Mouse (Mus musculus): Measurements from ENCODE around the gene Rnf208.
"Not testable (repeated sequence)": the region's sequence is repeated elsewhere in the genome, so short reads cannot be mapped to it uniquely, and the experiment has no call there.

The Rnf208 gene

GRCm38 (mm10) chr2:25246183-25247072 lies 4.4 kb downstream of the Rnf208 start, which contains the start of gene AL732309.1:
TSS of gene AL732309.1 (minus strand) at chr2:25246863.
- DNase-seq = peak; percentile 69

GRCm38 (mm10) chr2:25252331-25252730 lies 10.3 kb downstream of the Rnf208 start:
- no peak for DNase-seq

DNA sequence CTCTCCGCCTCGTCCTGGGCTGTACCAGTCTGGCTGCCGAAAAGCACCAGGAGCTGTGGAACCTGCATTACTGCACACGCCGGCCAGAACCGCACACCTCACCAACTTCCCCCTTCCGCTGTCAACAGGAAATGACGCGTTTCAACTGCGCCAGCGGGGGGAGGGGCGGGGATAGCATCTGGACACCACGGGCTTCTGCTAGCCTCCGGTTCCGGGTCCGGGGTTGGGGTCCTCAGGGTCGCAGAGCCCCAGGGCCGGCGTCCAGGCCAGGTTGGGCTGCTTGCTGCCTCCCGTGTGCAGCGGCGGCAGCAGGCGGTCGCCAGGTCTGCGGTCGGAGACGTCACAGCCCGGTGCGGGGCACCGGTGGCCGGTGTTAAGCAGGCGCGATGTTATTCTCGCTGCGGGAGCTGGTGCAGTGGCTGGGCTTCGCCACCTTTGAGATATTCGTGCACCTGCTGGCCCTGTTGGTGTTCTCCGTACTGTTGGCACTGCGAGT lies 13.3 kb downstream of the Rnf208 start, which contains the start of gene Tmem203:
Gene Tmem203 (plus strand): TSS at position 156 of the 496 bp plus-strand sequence.
- DNase-seq = peak; percentile 81

- DNase-seq = not testable (repeated sequence)
Measured at GRCm38 (mm10) chr2:25256443-25257109, 14.5 kb downstream of the Rnf208 start.

DNA sequence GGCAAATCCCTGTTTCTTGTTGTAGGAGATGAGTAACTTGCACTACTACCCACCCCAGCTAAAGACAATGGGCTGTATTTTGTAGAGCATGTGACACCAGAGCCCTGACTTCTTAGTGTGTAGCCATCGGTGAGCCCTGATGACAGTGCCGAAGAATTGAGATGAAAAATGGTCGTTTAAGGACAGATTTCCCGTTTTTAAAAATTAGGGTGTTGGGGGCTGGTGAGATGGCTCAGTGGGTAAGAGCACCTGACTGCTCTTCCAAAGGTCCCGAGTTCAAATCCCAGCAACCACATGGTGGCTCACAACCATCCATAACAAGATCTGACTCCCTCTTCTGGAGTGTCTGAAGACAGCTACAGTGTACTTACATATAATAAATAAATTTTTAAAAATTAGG lies 15.2 kb downstream of the Rnf208 start:
- not testable (repeated sequence) for DNase-seq

- DNase-seq = no peak
Measured at GRCm38 (mm10) chr2:25258887-25259286, 16.8 kb downstream of the Rnf208 start.

- DNase-seq = no peak
Measured at GRCm38 (mm10) chr2:25261870-25262269, 19.8 kb downstream of the Rnf208 start.

- DNase-seq = peak; percentile 99
Measured at GRCm38 (mm10) chr2:25262291-25262767, 20.3 kb downstream of the Rnf208 start, which contains the start of gene Tprn. TSS of gene Tprn (plus strand) at chr2:25262618.

- peak; percentile 84 for DNase-seq
Measured at GRCm38 (mm10) chr2:25262795-25263622, 21.0 kb downstream of the Rnf208 start.

DNA sequence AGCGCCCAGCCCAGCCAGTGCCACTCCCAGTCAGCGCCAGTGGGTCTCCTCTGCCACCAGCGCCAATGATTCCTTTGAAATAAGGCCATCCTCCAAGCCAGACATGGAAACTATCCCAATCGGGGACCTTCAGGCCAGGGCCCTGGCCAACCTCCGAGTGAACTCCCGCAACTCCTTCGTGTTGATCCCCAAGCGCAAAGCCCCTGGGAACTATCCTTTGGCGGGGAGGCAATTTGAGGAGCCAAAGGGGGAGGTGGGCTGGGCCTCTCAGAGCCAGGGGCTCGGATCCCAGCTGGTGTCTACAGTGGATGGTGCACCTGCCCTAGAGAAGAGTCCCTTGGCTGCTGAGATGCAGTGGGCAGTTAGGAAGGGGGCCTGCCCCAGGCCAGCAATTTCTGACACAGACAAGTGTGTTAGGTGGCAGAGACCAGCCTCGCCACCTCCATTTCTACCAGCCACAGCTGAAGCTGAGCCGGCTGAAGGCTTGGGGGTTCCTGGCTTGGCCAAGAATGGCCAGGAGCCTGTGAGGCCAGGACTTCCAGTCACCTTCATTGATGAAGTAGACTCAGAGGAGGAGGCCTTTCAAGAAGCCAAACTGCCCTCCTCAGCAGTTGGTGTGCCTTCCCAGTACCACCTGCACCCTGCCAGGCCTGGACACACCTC lies 21.7 kb downstream of the Rnf208 start:
- peak; percentile 73 for DNase-seq

- DNase-seq = peak; percentile 66
Measured at GRCm38 (mm10) chr2:25264286-25264660, 22.2 kb downstream of the Rnf208 start.

GRCm38 (mm10) chr2:25264851-25265250 lies 22.8 kb downstream of the Rnf208 start:
- DNase-seq = peak; percentile 95

- peak; percentile 99 for DNase-seq
Measured at GRCm38 (mm10) chr2:25265897-25266656, 24.0 kb downstream of the Rnf208 start.

GRCm38 (mm10) chr2:25266720-25267119 lies 24.7 kb downstream of the Rnf208 start:
- DNase-seq = peak; percentile 86

DNA sequence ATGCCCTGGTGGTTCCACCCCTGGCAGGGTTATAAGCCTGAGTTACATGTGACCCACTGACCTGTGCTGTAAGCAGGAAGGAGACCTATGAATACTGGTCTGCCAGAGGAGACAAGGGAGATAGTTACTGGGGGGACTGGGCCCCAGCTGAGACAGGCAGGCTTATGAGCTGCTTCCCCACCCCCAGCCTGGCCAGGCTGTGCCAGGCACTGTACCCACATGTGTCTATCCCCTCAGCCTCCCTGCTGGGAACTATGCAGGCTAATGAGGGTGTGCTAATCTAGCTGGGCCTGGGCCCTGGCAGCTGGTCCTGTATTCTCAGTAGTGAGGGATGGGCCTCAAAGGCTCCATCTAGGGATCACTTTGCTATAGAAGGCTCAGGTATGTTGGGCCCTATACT lies 25.2 kb downstream of the Rnf208 start:
- DNase-seq = peak; percentile 69

GRCm38 (mm10) chr2:25267746-25268309 lies 25.8 kb downstream of the Rnf208 start:
- peak; percentile 68 for DNase-seq

DNA sequence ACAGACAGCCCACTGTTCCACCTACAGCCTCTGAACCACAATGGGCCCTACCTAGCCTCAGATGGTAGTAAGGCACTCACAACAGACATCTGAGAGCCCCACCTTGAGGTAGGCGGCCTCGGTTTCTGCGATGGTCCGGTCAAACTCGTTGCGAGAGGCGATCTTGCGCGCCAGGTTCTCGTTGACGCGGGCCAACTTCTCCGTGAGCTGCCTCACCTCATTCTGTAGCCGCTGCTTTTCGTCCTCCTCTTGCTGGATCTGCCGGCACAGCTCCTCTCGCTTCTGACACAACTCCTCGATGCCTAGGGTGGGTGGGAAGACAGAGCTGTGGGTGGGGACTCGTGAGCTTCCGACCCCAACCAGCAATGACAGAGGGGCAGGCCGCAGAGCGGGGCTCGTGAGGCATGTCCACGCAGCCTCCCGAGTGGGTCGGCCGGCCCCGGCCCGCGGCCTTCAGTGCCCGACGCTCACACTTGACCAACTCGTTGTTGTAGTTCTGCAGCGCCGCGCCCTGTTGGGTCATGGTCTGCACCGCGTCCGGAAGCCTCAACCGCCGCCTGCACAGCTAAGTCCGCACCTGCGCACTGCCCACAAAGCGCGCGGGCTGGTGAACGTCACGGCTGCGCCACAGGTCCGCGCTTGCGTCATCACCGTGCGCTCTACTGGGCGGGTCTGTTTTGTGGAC lies 29.9 kb downstream of the Rnf208 start, which contains the start of the genes Ssna1 and Anapc2:
Gene Ssna1 (minus strand): TSS at position 612 of the 685 bp plus-strand sequence.
Gene Anapc2 (plus strand): TSS at position 652 of the 685 bp plus-strand sequence.
- peak; percentile 97 for DNase-seq

DNA sequence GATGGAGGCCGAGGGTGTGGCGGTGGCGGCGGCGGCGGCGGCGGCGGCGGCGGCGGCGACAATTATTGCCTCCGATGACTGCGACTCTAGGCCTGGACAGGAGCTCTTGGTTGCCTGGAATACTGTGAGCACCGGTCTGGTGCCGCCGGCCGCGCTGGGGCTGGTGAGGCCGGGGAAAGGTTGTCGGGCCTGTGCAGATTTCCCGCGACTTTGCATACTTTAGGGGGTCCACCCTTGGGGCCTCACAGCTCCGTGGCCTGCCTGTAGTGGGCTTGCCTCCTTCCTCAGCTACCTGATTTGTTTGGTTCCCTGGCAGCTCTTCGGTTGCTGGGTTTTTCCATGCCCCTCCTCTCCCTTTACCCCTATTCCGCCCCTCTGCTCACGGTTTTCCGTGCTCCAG lies 30.5 kb downstream of the Rnf208 start:
- DNase-seq = no peak

GRCm38 (mm10) chr2:25273010-25273409 lies 31.0 kb downstream of the Rnf208 start:
- no peak for DNase-seq

All from cerebellum, adult 9-10 months (tissue).